ENCODE assay signal across 11 mouse cellular contexts in the genomic region with DNA sequence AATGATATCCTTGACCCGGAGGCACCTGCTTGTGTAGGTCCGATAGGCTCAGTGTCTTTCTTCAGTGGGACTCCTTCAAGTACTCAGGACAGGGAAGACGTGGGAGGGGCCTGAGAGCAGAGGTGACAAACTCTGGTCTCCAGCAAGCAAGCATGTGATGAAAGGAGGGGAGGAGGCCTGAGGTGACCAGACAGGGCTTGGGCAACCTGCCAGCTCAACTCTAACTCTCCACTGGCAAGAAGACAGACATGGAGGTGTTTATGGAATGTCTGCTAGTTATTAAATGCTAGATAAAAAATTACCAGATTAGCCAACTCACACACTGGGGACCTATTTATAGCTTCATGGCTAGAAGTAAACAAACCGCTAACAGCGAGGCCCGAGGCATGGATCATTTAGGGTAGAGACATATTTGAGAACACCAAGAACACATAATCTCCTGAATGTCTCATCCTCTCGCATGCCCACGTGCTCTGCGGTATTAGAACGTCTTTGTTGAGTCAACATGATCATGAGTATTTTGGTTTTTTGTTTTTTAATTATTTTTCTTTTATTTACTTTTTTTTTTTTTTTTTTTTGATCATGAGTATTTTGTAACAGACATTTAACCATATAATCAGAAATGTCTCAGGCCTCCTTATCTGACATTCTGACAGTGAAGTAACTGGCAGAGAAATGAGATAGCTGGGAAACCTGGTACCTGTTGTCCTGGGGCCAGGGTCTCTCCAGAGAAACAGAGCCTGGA. TPM values are rescaled to one million over a fixed set of nuclear protein-coding genes. Genes with fewer than 3 reads are reported as not detected.
DNase-seq lines count a peak whose midpoint lies in the region; ATAC-seq and TF ChIP-seq lines count a peak whose summit lies in the region.
"Had no signal": no experiment of that assay in that cellular context is flagged by ENCODE, and none has a peak within 500 bp of the region (broad histone marks: within the 10 kb centered on the region; RNA-seq: fewer than 3 reads in every experiment).

No protein-coding gene starts in this region.

- no peaks in the 10 kb centered on the region for H3K9me3 ChIP-seq in heart, postnatal 0 days (replicated peaks; ENCODE audit: control insufficient read depth, low read length)
- no peaks in the 10 kb centered on the region for H3K9me3 ChIP-seq in liver, embryonic 11.5 days (ENCODE audit: control insufficient read depth, low read length)
- no peaks in the 10 kb centered on the region for H3K9me3 ChIP-seq in hindbrain, embryonic 10.5 days
- no peaks in the 10 kb centered on the region for H3K9me3 ChIP-seq in forebrain, postnatal 0 days (ENCODE audit: low read length)
- H3K9me3 ChIP-seq: G1E; hindbrain, embryonic 13.5 days had no signal

- H3K4me2 ChIP-seq in heart, postnatal 0 days (ENCODE audit: low read depth, low read length): 0 out of 2 replicates have a peak overlapping the region, but pooled peaks have one; percentile 5
- no peak overlapping the region for H3K4me2 ChIP-seq in liver, embryonic 11.5 days
- H3K4me2 ChIP-seq in forebrain, postnatal 0 days (ENCODE audit: low read depth): no peak overlapping the region
- H3K4me2 ChIP-seq: hindbrain, embryonic 13.5 days had no signal

- no peak for TF ChIP-seq CTCF in heart, postnatal 0 days (IDR thresholded peaks at IDR 0.05; ENCODE audit: low read depth)
- TF ChIP-seq CTCF in forebrain, postnatal 0 days (IDR thresholded peaks at IDR 0.05; ENCODE audit: low read depth): no peak

- H3K27me3 ChIP-seq in heart, postnatal 0 days (ENCODE audit: control insufficient read depth, insufficient read depth, low read length): no peaks in the 10 kb centered on the region
- H3K27me3 ChIP-seq in liver, embryonic 11.5 days (replicated peaks; ENCODE audit: control insufficient read depth, insufficient read depth, low read length): no peaks in the 10 kb centered on the region
- no peaks in the 10 kb centered on the region for H3K27me3 ChIP-seq in hindbrain, embryonic 10.5 days (ENCODE audit: insufficient read depth, poor library complexity, severe bottlenecking)
- H3K27me3 ChIP-seq in forebrain, postnatal 0 days (ENCODE audit: insufficient read depth, low read length): no peaks in the 10 kb centered on the region
- H3K27me3 ChIP-seq: hindbrain, embryonic 13.5 days had no signal

- peak; percentile 17 for DNase-seq in retina, postnatal 1 day
- DNase-seq in retina, embryonic 14.5 days (ENCODE audit: low spot score): no peak
- DNase-seq in heart, postnatal 0 days (ENCODE audit: low spot score): peak; percentile 74
- peak; percentile 31 for DNase-seq in liver, embryonic 11.5 days (ENCODE audit: low spot score)
- no peak for DNase-seq in spleen, adult 12 weeks (ENCODE audit: low spot score)
- no peak for DNase-seq in hindbrain, embryonic 10.5 days (ENCODE audit: low spot score)
- no peak for DNase-seq in thymus, postnatal 0 days (ENCODE audit: low spot score)
- no peak for DNase-seq in forebrain, postnatal 0 days

- no peaks in the 10 kb centered on the region for H3K36me3 ChIP-seq in heart, postnatal 0 days (replicated peaks; ENCODE audit: control insufficient read depth, insufficient read depth, low read length)
- no peaks in the 10 kb centered on the region for H3K36me3 ChIP-seq in liver, embryonic 11.5 days (ENCODE audit: control insufficient read depth, insufficient read depth, low read length)
- H3K36me3 ChIP-seq in hindbrain, embryonic 10.5 days: no peaks in the 10 kb centered on the region
- no peaks in the 10 kb centered on the region for H3K36me3 ChIP-seq in forebrain, postnatal 0 days (ENCODE audit: insufficient read depth)
- H3K36me3 ChIP-seq: hindbrain, embryonic 13.5 days had no signal

- H3K4me3 ChIP-seq in heart, postnatal 0 days (ENCODE audit: low read depth, low read length): no peak overlapping the region
- H3K4me3 ChIP-seq in liver, embryonic 11.5 days (ENCODE audit: low read depth, low read length): no peak overlapping the region
- no peak overlapping the region for H3K4me3 ChIP-seq in hindbrain, embryonic 10.5 days
- H3K4me3 ChIP-seq in forebrain, postnatal 0 days (ENCODE audit: low read depth, low read length): no peak overlapping the region
- H3K4me3 ChIP-seq: hindbrain, embryonic 13.5 days had no signal

- no peak overlapping the region for H3K9ac ChIP-seq in heart, postnatal 0 days (replicated peaks; ENCODE audit: low read depth, low read length)
- H3K9ac ChIP-seq in liver, embryonic 11.5 days (ENCODE audit: low read depth, low read length): no peak overlapping the region
- no peak overlapping the region for H3K9ac ChIP-seq in forebrain, postnatal 0 days
- H3K9ac ChIP-seq: hindbrain, embryonic 13.5 days had no signal

- peak overlapping the region; percentile 88 for H3K27ac ChIP-seq in heart, postnatal 0 days (ENCODE audit: low read depth)
- H3K27ac ChIP-seq in liver, embryonic 11.5 days (ENCODE audit: low read depth, low read length): no peak overlapping the region
- H3K27ac ChIP-seq in hindbrain, embryonic 10.5 days: no peak overlapping the region
- no peak overlapping the region for H3K27ac ChIP-seq in forebrain, postnatal 0 days (ENCODE audit: low read depth, low read length)
- H3K27ac ChIP-seq: hindbrain, embryonic 13.5 days had no signal

- 23% methylated on average over 10 of the region's 10 CpGs for WGBS in heart, postnatal 0 days
- WGBS in liver, embryonic 11.5 days: 76% methylated on average over 10 of the region's 10 CpGs
- 90% methylated on average over 10 of the region's 10 CpGs for WGBS in hindbrain, embryonic 10.5 days
- WGBS in forebrain, postnatal 0 days: 87% methylated on average over 10 of the region's 10 CpGs

- no peak for TF ChIP-seq EP300 in heart, postnatal 0 days (IDR thresholded peaks at IDR 0.05; ENCODE audit: low read depth)

- peaks cover 41% of the 10 kb centered on the region for H3K4me1 ChIP-seq in heart, postnatal 0 days (ENCODE audit: control insufficient read depth, insufficient read depth)
- H3K4me1 ChIP-seq in liver, embryonic 11.5 days (replicated peaks; ENCODE audit: control insufficient read depth, insufficient read depth, low read length): peaks cover 27% of the 10 kb centered on the region
- peaks cover 11% of the 10 kb centered on the region for H3K4me1 ChIP-seq in hindbrain, embryonic 10.5 days (replicated peaks)
- H3K4me1 ChIP-seq in forebrain, postnatal 0 days (ENCODE audit: insufficient read depth): no peaks in the 10 kb centered on the region

- peak; percentile 54; the same call in 1 of the 2 replicates for ATAC-seq in heart, postnatal 0 days (ENCODE audit: insufficient read depth, low read depth)
- ATAC-seq in liver, embryonic 11.5 days (replicated peaks; ENCODE audit: low FRiP score): no peak
- ATAC-seq in forebrain, postnatal 0 days: no peak

RNA-seq across cellular contexts. Expression of a gene that starts 53.0 kb away (rescaled TPM):
- 24.5 and 29.9 TPM in 2 replicates for total RNA-seq in heart, postnatal 0 days (2014; rRNA removed; ENCODE audit: low replicate concordance)
- 6.0 TPM in 2 replicates for polyA plus RNA-seq in heart, postnatal 0 days (2015; fragmentation: Nextera tagmentation; extraction: Ambion mirVana)
- 7.6 and 8.0 TPM in 2 replicates for polyA plus RNA-seq in liver, embryonic 11.5 days (2014; fragmentation: Nextera tagmentation; extraction: Ambion mirVana)
- 10.2 and 11.5 TPM in 2 replicates for polyA plus RNA-seq in hindbrain, embryonic 10.5 days (2016; fragmentation: Nextera tagmentation; extraction: Ambion mirVana)
- polyA plus RNA-seq in thymus, postnatal 0 days (2015; fragmentation: Nextera tagmentation; extraction: Ambion mirVana): 13.4 and 16.5 TPM in 2 replicates
- total RNA-seq in forebrain, postnatal 0 days (2014; rRNA removed): 35.0 and 38.0 TPM in 2 replicates
- polyA plus RNA-seq in forebrain, postnatal 0 days (2015; fragmentation: Nextera tagmentation; extraction: Ambion mirVana): 7.9 and 10.4 TPM in 2 replicates

RNA-seq across cellular contexts. Expression of a gene that starts 58.4 kb away (rescaled TPM):
- not detected in 2 replicates for total RNA-seq in heart, postnatal 0 days (2014; rRNA removed; ENCODE audit: low replicate concordance)
- polyA plus RNA-seq in heart, postnatal 0 days (2015; fragmentation: Nextera tagmentation; extraction: Ambion mirVana): 0.18 TPM in 1 of 2 replicates, not detected in the other
- polyA plus RNA-seq in liver, embryonic 11.5 days (2014; fragmentation: Nextera tagmentation; extraction: Ambion mirVana): not detected in 2 replicates
- not detected in 2 replicates for polyA plus RNA-seq in hindbrain, embryonic 10.5 days (2016; fragmentation: Nextera tagmentation; extraction: Ambion mirVana)
- polyA plus RNA-seq in thymus, postnatal 0 days (2015; fragmentation: Nextera tagmentation; extraction: Ambion mirVana): 4.6 and 4.9 TPM in 2 replicates
- total RNA-seq in forebrain, postnatal 0 days (2014; rRNA removed): 0.15 and 0.19 TPM in 2 replicates
- not detected in 2 replicates for polyA plus RNA-seq in forebrain, postnatal 0 days (2015; fragmentation: Nextera tagmentation; extraction: Ambion mirVana)
- polyA plus RNA-seq: cortical plate, adult 2 months; hindbrain, embryonic 13.5 days had no signal

Comparison
In these comparisons a context has a peak if more than half of its experiments do, and no peak if none do; other contexts are left out.
1. DNase-seq: peak in retina, postnatal 1 day (single experiment), heart, postnatal 0 days (single experiment) and liver, embryonic 11.5 days (single experiment); none in retina, embryonic 14.5 days (single experiment), spleen, adult 12 weeks (single experiment), hindbrain, embryonic 10.5 days (single experiment), thymus, postnatal 0 days (single experiment) and forebrain, postnatal 0 days (single experiment).